26 mouse cellular contexts compared by ENCODE assay signal in the genomic region with DNA sequence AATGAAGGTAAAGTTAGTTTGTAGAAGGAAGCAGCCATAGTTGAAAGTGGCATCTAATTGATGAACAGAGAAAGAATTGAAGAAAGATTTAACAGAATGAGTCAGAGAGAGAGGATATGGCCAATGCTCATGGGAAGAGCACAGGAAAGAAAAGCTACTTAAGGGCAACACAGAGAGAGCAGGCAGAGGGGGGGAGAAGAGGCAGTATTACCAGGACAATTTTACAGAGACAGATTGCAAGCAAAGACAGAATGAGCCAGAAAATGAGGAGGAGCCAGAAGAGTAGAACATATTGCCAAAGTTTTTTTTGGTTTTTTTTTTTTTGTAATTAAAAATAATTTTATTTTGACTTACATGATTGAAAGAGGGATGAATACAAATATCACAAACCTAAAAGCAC.
A peak's percentile ranks its signal among the peaks of the same experiment; 100 is the strongest.
DNase-seq lines count a peak whose midpoint lies in the region; ATAC-seq lines count a peak whose summit lies in the region.
"Had no signal": no experiment of that assay in that cellular context is flagged by ENCODE, and none has a peak within 500 bp of the region (broad histone marks: within the 10 kb centered on the region; RNA-seq: fewer than 3 reads in every experiment).

No protein-coding gene starts in this region.

- H3K27me3 ChIP-seq in forebrain, embryonic 16.5 days (replicated peaks; ENCODE audit: control insufficient read depth, insufficient read depth, low read length): no peaks in the 10 kb centered on the region
- H3K27me3 ChIP-seq in forebrain, embryonic 11.5 days (ENCODE audit: control insufficient read depth, insufficient read depth, low read length): no peaks in the 10 kb centered on the region
- H3K27me3 ChIP-seq: CH12.LX; embryonic facial prominence, embryonic 13.5 days; embryonic facial prominence, embryonic 15.5 days; forebrain, embryonic 13.5 days had no signal

- no peak overlapping the region for H3K9ac ChIP-seq in forebrain, embryonic 16.5 days (replicated peaks; ENCODE audit: low read depth, low read length)
- no peak overlapping the region for H3K9ac ChIP-seq in forebrain, embryonic 11.5 days (ENCODE audit: low read length)
- H3K9ac ChIP-seq: embryonic facial prominence, embryonic 13.5 days; embryonic facial prominence, embryonic 15.5 days; forebrain, embryonic 13.5 days had no signal

- 0 out of 2 replicates have a peak, but pooled peaks have one; percentile 52 for ATAC-seq in forebrain, embryonic 16.5 days
- no peak for ATAC-seq in forebrain, embryonic 11.5 days (replicated peaks; ENCODE audit: low FRiP score)
- ATAC-seq: activated CD4-positive, CD25-positive, alpha-beta regulatory T cell, adult 4 months; CD4-positive, CD25-positive, alpha-beta regulatory T cell, adult 4 months; forebrain, embryonic 13.5 days; Patski had no signal

- no peak overlapping the region for H3K27ac ChIP-seq in forebrain, embryonic 16.5 days (ENCODE audit: low read length)
- H3K27ac ChIP-seq in forebrain, embryonic 11.5 days (ENCODE audit: low read depth, low read length): no peak overlapping the region
- H3K27ac ChIP-seq: embryonic facial prominence, embryonic 13.5 days; embryonic facial prominence, embryonic 15.5 days; forebrain, embryonic 10.5 days; forebrain, embryonic 13.5 days had no signal

- no peaks in the 10 kb centered on the region for H3K4me1 ChIP-seq in forebrain, embryonic 16.5 days (replicated peaks; ENCODE audit: control insufficient read depth, insufficient read depth, low read length)
- no peaks in the 10 kb centered on the region for H3K4me1 ChIP-seq in forebrain, embryonic 11.5 days (replicated peaks; ENCODE audit: control insufficient read depth, insufficient read depth, low read length)
- H3K4me1 ChIP-seq: embryonic facial prominence, embryonic 13.5 days; embryonic facial prominence, embryonic 15.5 days; forebrain, embryonic 10.5 days; forebrain, embryonic 13.5 days had no signal

- no peak overlapping the region for H3K4me3 ChIP-seq in forebrain, embryonic 16.5 days (replicated peaks; ENCODE audit: low read length)
- no peak overlapping the region for H3K4me3 ChIP-seq in forebrain, embryonic 11.5 days (ENCODE audit: low read depth, low read length)
- H3K4me3 ChIP-seq: embryonic facial prominence, embryonic 13.5 days; embryonic facial prominence, embryonic 15.5 days; erythroblast, embryonic 14.5 days; forebrain, embryonic 10.5 days; forebrain, embryonic 13.5 days had no signal

- no peak overlapping the region for H3K4me2 ChIP-seq in forebrain, embryonic 16.5 days (ENCODE audit: low read length)
- H3K4me2 ChIP-seq in forebrain, embryonic 11.5 days (ENCODE audit: low read depth, low read length, severe bottlenecking): no peak overlapping the region
- H3K4me2 ChIP-seq: embryonic facial prominence, embryonic 13.5 days; embryonic facial prominence, embryonic 15.5 days; forebrain, embryonic 13.5 days had no signal

- no peaks in the 10 kb centered on the region for H3K36me3 ChIP-seq in forebrain, embryonic 16.5 days (ENCODE audit: control insufficient read depth, insufficient read depth)
- H3K36me3 ChIP-seq in forebrain, embryonic 11.5 days (ENCODE audit: control insufficient read depth, insufficient read depth, low read length): no peaks in the 10 kb centered on the region
- H3K36me3 ChIP-seq: embryonic facial prominence, embryonic 13.5 days; embryonic facial prominence, embryonic 15.5 days; forebrain, embryonic 10.5 days; G1E had no signal

- H3K9me3 ChIP-seq in forebrain, embryonic 16.5 days (ENCODE audit: control insufficient read depth, low read length): no peaks in the 10 kb centered on the region
- no peaks in the 10 kb centered on the region for H3K9me3 ChIP-seq in forebrain, embryonic 11.5 days (ENCODE audit: control insufficient read depth, low read length)
- H3K9me3 ChIP-seq: embryonic facial prominence, embryonic 13.5 days; embryonic facial prominence, embryonic 15.5 days; forebrain, embryonic 10.5 days; forebrain, embryonic 13.5 days; G1E had no signal

- DNase-seq in forebrain, embryonic 11.5 days (ENCODE audit: low spot score): no peak
- DNase-seq in layer of hippocampus, adult 11-12 months (ENCODE audit: low spot score): peak; percentile 5
- DNase-seq in layer of hippocampus, adult 9-10 months (ENCODE audit: low spot score): no peak
- peak; percentile 2 for DNase-seq in brain, adult 2 months (ENCODE audit: low read depth, low spot score)
- DNase-seq: adrenal gland, adult 8-10 months; adrenal gland, postnatal 14 days; adrenal gland, postnatal 36 days; B cell, adult 2 months; cerebellum, adult 11 months; cerebellum, adult 18-20 months; cerebellum, adult 8-10 months; cerebellum, adult 9-11 months; cerebellum, postnatal 14 days; cerebellum, postnatal 36 days; embryo, embryonic 11 days had no signal

Comparison
In these comparisons a context has a peak if more than half of its experiments do, and no peak if none do; other contexts are left out.
1. DNase-seq: peak in layer of hippocampus, adult 11-12 months (single experiment) and brain, adult 2 months (single experiment); none in forebrain, embryonic 11.5 days (single experiment) and layer of hippocampus, adult 9-10 months (single experiment).